Mouse (Mus musculus): ENCODE data around the gene Treml2.
"Not testable (repeated sequence)": the region's sequence is repeated elsewhere in the genome, so short reads cannot be mapped to it uniquely, and the experiment has no call there.

Gene Treml2

GRCm38 (mm10) chr17:48347287-48347686 lies 48.0 kb downstream of the Treml2 start:
- DNase-seq (ENCODE audit: low read depth, low spot score) = no peak

GRCm38 (mm10) chr17:48350681-48351193 lies 51.4 kb downstream of the Treml2 start:
- no peak for DNase-seq (ENCODE audit: low read depth, low spot score)

- DNase-seq (ENCODE audit: low read depth, low spot score) = not testable (repeated sequence)
These were observed 53.7 kb downstream of the Treml2 start for GRCm38 (mm10) chr17:48352976-48353375.

GRCm38 (mm10) chr17:48355822-48356221 lies 56.5 kb downstream of the Treml2 start:
- DNase-seq (ENCODE audit: low read depth, low spot score) = no peak

GRCm38 (mm10) chr17:48357892-48358291 lies 58.6 kb downstream of the Treml2 start:
- DNase-seq (ENCODE audit: low read depth, low spot score) = no peak

GRCm38 (mm10) chr17:48359616-48360015 lies 60.3 kb downstream of the Treml2 start, which contains the start of gene Treml1:
TSS of gene Treml1 (plus strand) at chr17:48359916.
- no peak for DNase-seq (ENCODE audit: low read depth, low spot score)

- no peak for DNase-seq (ENCODE audit: low read depth, low spot score)
These were observed 61.2 kb downstream of the Treml2 start for GRCm38 (mm10) chr17:48360462-48360861.

Data from telencephalon, adult 2 months (tissue).